Mouse (Mus musculus) heart, embryonic 10.5 days (tissue): ENCODE measurements around the gene Ppm1k. TPM values are rescaled to one million over a fixed set of nuclear protein-coding genes. Genes with fewer than 3 reads are reported as not detected.
A peak's percentile ranks its signal among the peaks of the same experiment; 100 is the strongest.

Experiments used
- DNase-seq: peaks from one replicate; pipeline ENCODE4 v3.0.0-alpha.2; 2017; ENCODE audit warnings: low spot score
- H3K27ac ChIP-seq: fragments of 300-500 bp; sonication (generic); 2 replicates; pipeline ENCODE4 v1.5.1; 2016; ENCODE audit warnings: mild to moderate bottlenecking
- H3K27me3 ChIP-seq: fragments of 300-500 bp; sonication (generic); 2 replicates; pipeline ENCODE4 v1.6.1; 2016; ENCODE audit warnings: mild to moderate bottlenecking; ENCODE audit not compliant: poor library complexity, insufficient read depth, severe bottlenecking
- H3K36me3 ChIP-seq: fragments of 300-500 bp; sonication (generic); 2 replicates; pipeline ENCODE4 v1.6.1; 2016; ENCODE audit warnings: mild to moderate bottlenecking, moderate library complexity
- H3K4me1 ChIP-seq: fragments of 300-500 bp; sonication (generic); 2 replicates; pipeline ENCODE4 v1.6.1; 2016; ENCODE audit warnings: mild to moderate bottlenecking
- H3K4me3 ChIP-seq: fragments of 300-500 bp; sonication (generic); 2 replicates; pipeline ENCODE4 v1.5.1; 2016; ENCODE audit warnings: mild to moderate bottlenecking, moderate library complexity
- H3K9me3 ChIP-seq: fragments of 300-500 bp; sonication (generic); 2 replicates; pipeline ENCODE4 v1.6.1; 2016; ENCODE audit warnings: mild to moderate bottlenecking, moderate library complexity
- WGBS: fragments of 180-500 bp; shearing (Covaris S2); methylation state at CpG from one replicate; pipeline ENCODE4 v1.1.7; 2016; 5-methylcytosine and 5-hydroxymethylcytosine counted together
- polyA plus RNA-seq: library from polyadenylated mRNA; unstranded; fragments of >200 nt; fragmentation: Nextera tagmentation; extraction: Ambion mirVana; gene quantifications from 2 replicates; pipeline ENCODE4 v1.2.1, GENCODE M21; 2016

The Ppm1k gene
- polyA plus RNA-seq, result 9.2 and 14.1 TPM in 2 replicates

GRCm38 (mm10) chr6:57535386-57535936 lies at the start of gene Ppm1k:
Gene Ppm1k (minus strand): TSS chr6:57535468.
- H3K36me3 ChIP-seq, result no peaks in the 10 kb centered on the region
- no peaks in the 10 kb centered on the region for H3K27me3 ChIP-seq
- H3K9me3 ChIP-seq, result no peaks in the 10 kb centered on the region
- under 1% methylated on average over 24 of the region's 24 CpGs for WGBS
- H3K4me3 ChIP-seq, result peak within 1 kb of the TSS; percentile 75
- H3K4me1 ChIP-seq, result peaks cover 24% of the 10 kb centered on the region
- peak within 1 kb of the TSS; percentile 91 for H3K27ac ChIP-seq
- peak; percentile 99 for DNase-seq

GRCm38 (mm10) chr6:57582356-57582755 lies 47.1 kb upstream of the Ppm1k start:
- WGBS, result 78% methylated on average over 4 of the region's 4 CpGs

GRCm38 (mm10) chr6:57581595-57581994 lies 46.3 kb upstream of the Ppm1k start:
- Histone ChIP-seq H3K4me3 (peak overlapping the region; percentile 72), H3K27me3 (no peaks in the 10 kb centered on the region), H3K9me3 (no peaks in the 10 kb centered on the region), H3K27ac (no peak overlapping the region), H3K36me3 (no peaks in the 10 kb centered on the region), H3K4me1 (no peaks in the 10 kb centered on the region)
- 83% methylated on average over 12 of the region's 12 CpGs for WGBS
- no peak for DNase-seq

More at GRCm38 (mm10) chr6:57582356-57582755, 47.1 kb upstream of the Ppm1k start:
- no peaks in the 10 kb centered on the region for H3K9me3 ChIP-seq
- no peak overlapping the region for H3K27ac ChIP-seq
- H3K4me3 ChIP-seq, result no peak overlapping the region
- no peaks in the 10 kb centered on the region for H3K27me3 ChIP-seq
- DNase-seq, result no peak
- no peaks in the 10 kb centered on the region for H3K4me1 ChIP-seq
- H3K36me3 ChIP-seq, result 0 out of 2 replicates have a peak, but pooled peaks cover under 1% of the 10 kb centered on the region

GRCm38 (mm10) chr6:57580881-57581548 lies 45.7 kb upstream of the Ppm1k start, which contains the start of gene Herc6:
Gene Herc6 (plus strand): TSS chr6:57581000.
- WGBS, result 2% methylated on average over 16 of the region's 16 CpGs
- DNase-seq, result peak; percentile 88

GRCm38 (mm10) chr6:57571587-57571986 lies 36.3 kb upstream of the Ppm1k start:
- DNase-seq, result no peak
- H3K27me3 ChIP-seq, result no peaks in the 10 kb centered on the region
- no peaks in the 10 kb centered on the region for H3K9me3 ChIP-seq
- no peaks in the 10 kb centered on the region for H3K36me3 ChIP-seq
- H3K27ac ChIP-seq, result no peak overlapping the region
- H3K4me3 ChIP-seq, result no peak overlapping the region
- no peaks in the 10 kb centered on the region for H3K4me1 ChIP-seq

More at GRCm38 (mm10) chr6:57580881-57581548, 45.7 kb upstream of the Ppm1k start, which contains the start of gene Herc6:
- no peaks in the 10 kb centered on the region for H3K36me3 ChIP-seq
- H3K27me3 ChIP-seq, result no peaks in the 10 kb centered on the region
- H3K27ac ChIP-seq, result peak within 1 kb of the TSS; percentile 89
- H3K4me3 ChIP-seq, result peak within 1 kb of the TSS; percentile 72
- no peaks in the 10 kb centered on the region for H3K9me3 ChIP-seq
- no peaks in the 10 kb centered on the region for H3K4me1 ChIP-seq

GRCm38 (mm10) chr6:57570170-57570974 lies 35.1 kb upstream of the Ppm1k start:
- Histone ChIP-seq H3K36me3 (no peaks in the 10 kb centered on the region), H3K9me3 (no peaks in the 10 kb centered on the region), H3K4me3 (no peak overlapping the region), H3K27me3 (no peaks in the 10 kb centered on the region), H3K4me1 (no peaks in the 10 kb centered on the region), H3K27ac (no peak overlapping the region)
- no peak for DNase-seq
- WGBS, result 12% methylated on average over 6 of the region's 6 CpGs

- 86% methylated on average over 2 of the region's 2 CpGs for WGBS
- no peak overlapping the region for H3K4me3 ChIP-seq
- H3K36me3 ChIP-seq, result no peaks in the 10 kb centered on the region
- no peak overlapping the region for H3K27ac ChIP-seq
- no peaks in the 10 kb centered on the region for H3K4me1 ChIP-seq
- no peaks in the 10 kb centered on the region for H3K27me3 ChIP-seq
- DNase-seq, result no peak
- no peaks in the 10 kb centered on the region for H3K9me3 ChIP-seq
Observed at GRCm38 (mm10) chr6:57567630-57568029, 32.4 kb upstream of the Ppm1k start.

GRCm38 (mm10) chr6:57565452-57565851 lies 30.2 kb upstream of the Ppm1k start:
- H3K36me3 ChIP-seq, result no peaks in the 10 kb centered on the region
- no peaks in the 10 kb centered on the region for H3K27me3 ChIP-seq
- 83% methylated on average over 7 of the region's 7 CpGs for WGBS
- no peaks in the 10 kb centered on the region for H3K9me3 ChIP-seq
- no peak for DNase-seq
- no peak overlapping the region for H3K27ac ChIP-seq
- H3K4me3 ChIP-seq, result no peak overlapping the region
- no peaks in the 10 kb centered on the region for H3K4me1 ChIP-seq

- Histone ChIP-seq H3K9me3 (no peaks in the 10 kb centered on the region), H3K27ac (no peak overlapping the region), H3K27me3 (no peaks in the 10 kb centered on the region), H3K4me3 (no peak overlapping the region), H3K36me3 (no peaks in the 10 kb centered on the region), H3K4me1 (no peaks in the 10 kb centered on the region)
- WGBS, result 89% methylated on average over 1 of the region's 1 CpGs
- DNase-seq, result no peak
Observed at GRCm38 (mm10) chr6:57563454-57563853, 28.2 kb upstream of the Ppm1k start.

- no peak overlapping the region for H3K27ac ChIP-seq
- H3K36me3 ChIP-seq, result no peaks in the 10 kb centered on the region
- H3K9me3 ChIP-seq, result no peaks in the 10 kb centered on the region
- H3K4me1 ChIP-seq, result no peaks in the 10 kb centered on the region
- no peak for DNase-seq
- H3K4me3 ChIP-seq, result no peak overlapping the region
- 63% methylated on average over 4 of the region's 4 CpGs for WGBS
- no peaks in the 10 kb centered on the region for H3K27me3 ChIP-seq
Observed at GRCm38 (mm10) chr6:57557796-57558317, 22.6 kb upstream of the Ppm1k start.

GRCm38 (mm10) chr6:57551211-57551796 lies 16.0 kb upstream of the Ppm1k start:
- Histone ChIP-seq H3K9me3 (no peaks in the 10 kb centered on the region), H3K4me3 (no peak overlapping the region), H3K27ac (no peak overlapping the region), H3K4me1 (no peaks in the 10 kb centered on the region), H3K36me3 (no peaks in the 10 kb centered on the region), H3K27me3 (no peaks in the 10 kb centered on the region)
- WGBS, result 75% methylated on average over 3 of the region's 3 CpGs
- DNase-seq, result no peak

- H3K4me1 ChIP-seq, result no peaks in the 10 kb centered on the region
- no peak overlapping the region for H3K4me3 ChIP-seq
- H3K36me3 ChIP-seq, result no peaks in the 10 kb centered on the region
- H3K27ac ChIP-seq, result no peak overlapping the region
- 59% methylated on average over 2 of the region's 2 CpGs for WGBS
- DNase-seq, result no peak
- H3K27me3 ChIP-seq, result no peaks in the 10 kb centered on the region
- H3K9me3 ChIP-seq, result no peaks in the 10 kb centered on the region
Observed at GRCm38 (mm10) chr6:57544866-57545265, 9.6 kb upstream of the Ppm1k start.
